In the genomic region with DNA sequence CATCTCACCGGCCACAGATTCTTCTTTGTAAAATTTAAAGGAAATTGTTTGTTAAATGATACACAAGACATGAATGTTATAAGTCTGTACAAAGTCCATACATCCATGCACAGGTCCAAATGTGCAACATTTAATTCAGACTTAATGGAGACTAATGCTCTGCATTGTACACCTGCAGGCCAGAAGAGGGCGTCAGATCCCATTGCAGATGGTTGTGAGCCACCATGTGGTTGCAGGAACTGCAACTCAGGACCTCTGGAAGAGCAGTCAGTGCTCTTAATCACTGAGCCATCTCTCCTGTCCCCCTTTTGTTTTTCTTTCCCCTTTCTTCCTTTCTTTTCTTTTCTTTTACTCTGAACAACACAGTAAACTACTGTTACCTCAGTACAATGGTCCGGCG, we compare ENCODE assay signal across 30 mouse cellular contexts. TPM values are rescaled to one million over a fixed set of nuclear protein-coding genes. Genes with fewer than 3 reads are reported as not detected.
A peak's percentile ranks its signal among the peaks of the same experiment; 100 is the strongest.
DNase-seq lines count a peak whose midpoint lies in the region; ATAC-seq and TF ChIP-seq lines count a peak whose summit lies in the region.
"Had no signal": no experiment of that assay in that cellular context is flagged by ENCODE, and none has a peak within 500 bp of the region (broad histone marks: within the 10 kb centered on the region; RNA-seq: fewer than 3 reads in every experiment).

No protein-coding gene starts in this region.

- H3K9ac ChIP-seq in hindbrain, postnatal 0 days (replicated peaks; ENCODE audit: low read length) = no peak overlapping the region
- no peak overlapping the region for H3K9ac ChIP-seq in hindbrain, embryonic 14.5 days
- no peak overlapping the region for H3K9ac ChIP-seq in liver, postnatal 0 days (replicated peaks)
- no peak overlapping the region for H3K9ac ChIP-seq in liver, embryonic 11.5 days (ENCODE audit: low read depth, low read length)
- H3K9ac ChIP-seq: hindbrain, embryonic 12.5 days; kidney, embryonic 15.5 days; limb, embryonic 15.5 days; midbrain, embryonic 15.5 days; neural tube, embryonic 12.5 days had no signal

- no peaks in the 10 kb centered on the region for H3K27me3 ChIP-seq in hindbrain, postnatal 0 days (ENCODE audit: insufficient read depth, low read length)
- no peaks in the 10 kb centered on the region for H3K27me3 ChIP-seq in hindbrain, embryonic 14.5 days (ENCODE audit: control insufficient read depth, insufficient read depth, low read length)
- no peaks in the 10 kb centered on the region for H3K27me3 ChIP-seq in liver, postnatal 0 days (ENCODE audit: insufficient read depth, low read length)
- no peaks in the 10 kb centered on the region for H3K27me3 ChIP-seq in liver, embryonic 11.5 days (replicated peaks; ENCODE audit: control insufficient read depth, insufficient read depth, low read length)
- H3K27me3 ChIP-seq in E14TG2a.4 (ENCODE audit: insufficient read depth, low read length) = peaks cover 7% of the 10 kb centered on the region
- H3K27me3 ChIP-seq: hindbrain, embryonic 12.5 days; kidney, embryonic 15.5 days; limb, embryonic 15.5 days; midbrain, embryonic 15.5 days; neural tube, embryonic 12.5 days had no signal

- H3K4me3 ChIP-seq in hindbrain, postnatal 0 days (ENCODE audit: low read length) = no peak overlapping the region
- H3K4me3 ChIP-seq in hindbrain, embryonic 14.5 days (replicated peaks; ENCODE audit: low read length) = no peak overlapping the region
- no peak overlapping the region for H3K4me3 ChIP-seq in liver, postnatal 0 days (ENCODE audit: low read depth, low read length)
- H3K4me3 ChIP-seq in liver, embryonic 11.5 days (ENCODE audit: low read depth, low read length) = no peak overlapping the region
- no peak overlapping the region for H3K4me3 ChIP-seq in E14TG2a.4 (replicated peaks; ENCODE audit: low read length)
- H3K4me3 ChIP-seq: gastrocnemius, adult 2 months; hindbrain, embryonic 12.5 days; kidney, embryonic 15.5 days; limb, embryonic 10.5 days; limb, embryonic 15.5 days; midbrain, embryonic 10.5 days; midbrain, embryonic 15.5 days; myocyte; neural tube, embryonic 12.5 days had no signal

- TF ChIP-seq EP300 in liver, postnatal 0 days (IDR thresholded peaks at IDR 0.05; ENCODE audit: low read depth) = no peak

- TF ChIP-seq CTCF in hindbrain, postnatal 0 days (IDR thresholded peaks at IDR 0.05; ENCODE audit: low read depth) = 0 out of 2 replicates have a peak, but pooled peaks have one; percentile 29
- peak; percentile 37; the same call in 1 of the 2 replicates for TF ChIP-seq CTCF in liver, postnatal 0 days (IDR thresholded peaks at IDR 0.05; ENCODE audit: low read depth)
- peak; percentile 41 for TF ChIP-seq CTCF in E14TG2a.4 (conservative IDR thresholded peaks at IDR 0.05; ENCODE audit: low read length)

- H3K9me3 ChIP-seq in hindbrain, postnatal 0 days (ENCODE audit: low read length) = no peaks in the 10 kb centered on the region
- no peaks in the 10 kb centered on the region for H3K9me3 ChIP-seq in hindbrain, embryonic 14.5 days (ENCODE audit: control insufficient read depth, low read length)
- no peaks in the 10 kb centered on the region for H3K9me3 ChIP-seq in liver, postnatal 0 days (ENCODE audit: low read length)
- no peaks in the 10 kb centered on the region for H3K9me3 ChIP-seq in liver, embryonic 11.5 days (ENCODE audit: control insufficient read depth, low read length)
- H3K9me3 ChIP-seq in E14TG2a.4 (ENCODE audit: low read length) = no peaks in the 10 kb centered on the region
- H3K9me3 ChIP-seq: hindbrain, embryonic 12.5 days; kidney, embryonic 15.5 days; limb, embryonic 10.5 days; limb, embryonic 15.5 days; midbrain, embryonic 10.5 days; midbrain, embryonic 15.5 days; neural tube, embryonic 12.5 days had no signal

- H3K4me2 ChIP-seq in hindbrain, postnatal 0 days (ENCODE audit: low read depth, low read length) = no peak overlapping the region
- no peak overlapping the region for H3K4me2 ChIP-seq in hindbrain, embryonic 14.5 days (replicated peaks)
- H3K4me2 ChIP-seq in liver, postnatal 0 days (ENCODE audit: low read depth, low read length) = no peak overlapping the region
- no peak overlapping the region for H3K4me2 ChIP-seq in liver, embryonic 11.5 days
- H3K4me2 ChIP-seq: heart, embryonic 11.5 days; hindbrain, embryonic 12.5 days; kidney, embryonic 15.5 days; limb, embryonic 15.5 days; midbrain, embryonic 15.5 days; neural tube, embryonic 12.5 days had no signal

- no peaks in the 10 kb centered on the region for H3K36me3 ChIP-seq in hindbrain, postnatal 0 days (ENCODE audit: insufficient read depth, low read length)
- no peaks in the 10 kb centered on the region for H3K36me3 ChIP-seq in hindbrain, embryonic 14.5 days (replicated peaks; ENCODE audit: control insufficient read depth, insufficient read depth)
- no peaks in the 10 kb centered on the region for H3K36me3 ChIP-seq in liver, postnatal 0 days (replicated peaks; ENCODE audit: insufficient read depth, low read length)
- no peaks in the 10 kb centered on the region for H3K36me3 ChIP-seq in liver, embryonic 11.5 days (ENCODE audit: control insufficient read depth, insufficient read depth, low read length)
- H3K36me3 ChIP-seq in E14TG2a.4 (ENCODE audit: insufficient read depth, low read length) = no peaks in the 10 kb centered on the region
- H3K36me3 ChIP-seq: hindbrain, embryonic 12.5 days; kidney, embryonic 15.5 days; limb, embryonic 10.5 days; limb, embryonic 15.5 days; midbrain, embryonic 10.5 days; midbrain, embryonic 15.5 days; neural tube, embryonic 12.5 days had no signal

- no peak for ATAC-seq in hindbrain, postnatal 0 days
- ATAC-seq in hindbrain, embryonic 14.5 days (ENCODE audit: low FRiP score) = no peak
- no peak for ATAC-seq in liver, postnatal 0 days
- no peak for ATAC-seq in liver, embryonic 11.5 days (replicated peaks; ENCODE audit: low FRiP score)
- ATAC-seq: activated CD4-positive, CD25-positive, alpha-beta regulatory T cell, adult 4 months; forebrain, embryonic 14.5 days; midbrain, embryonic 15.5 days had no signal

- 72% methylated on average over 4 of the region's 4 CpGs for WGBS in hindbrain, postnatal 0 days
- 85% methylated on average over 4 of the region's 4 CpGs for WGBS in hindbrain, embryonic 14.5 days
- 71% methylated on average over 4 of the region's 4 CpGs for WGBS in liver, postnatal 0 days (ENCODE audit: insufficient replicate concordance)
- 81% methylated on average over 4 of the region's 4 CpGs for WGBS in liver, embryonic 11.5 days

- no peak overlapping the region for H3K27ac ChIP-seq in hindbrain, postnatal 0 days
- no peak overlapping the region for H3K27ac ChIP-seq in hindbrain, embryonic 14.5 days
- no peak overlapping the region for H3K27ac ChIP-seq in liver, postnatal 0 days (ENCODE audit: low read depth)
- H3K27ac ChIP-seq in liver, embryonic 11.5 days (ENCODE audit: low read depth, low read length) = no peak overlapping the region
- H3K27ac ChIP-seq: gastrocnemius, adult 2 months; hindbrain, embryonic 12.5 days; kidney, embryonic 15.5 days; limb, embryonic 10.5 days; limb, embryonic 15.5 days; midbrain, embryonic 10.5 days; midbrain, embryonic 15.5 days; neural tube, embryonic 12.5 days had no signal

- DNase-seq in hindbrain, postnatal 0 days (ENCODE audit: low spot score) = no peak
- DNase-seq in hindbrain, embryonic 14.5 days (ENCODE audit: low spot score) = no peak
- no peak for DNase-seq in liver, postnatal 0 days
- DNase-seq in liver, embryonic 11.5 days (ENCODE audit: low spot score) = no peak
- peak; percentile 75 for DNase-seq in R1 (ENCODE audit: low read depth, low spot score)
- no peak for DNase-seq in testis, postnatal 14 days (ENCODE audit: low spot score)
- no peak for DNase-seq in MN1 (ENCODE audit: low spot score)
- DNase-seq: adrenal gland, adult 2 months; cerebellum, adult 8-10 months; cerebellum, postnatal 36 days; gastrocnemius, adult 2 months; gastrocnemius, postnatal 36 days; heart, adult 18-20 months; heart, postnatal 36 days; kidney, adult 18-20 months; kidney, postnatal 4 days; lung, postnatal 10 days; thymus, postnatal 25 days had no signal

- H3K4me1 ChIP-seq in hindbrain, postnatal 0 days (ENCODE audit: insufficient read depth, low read length) = no peaks in the 10 kb centered on the region
- no peaks in the 10 kb centered on the region for H3K4me1 ChIP-seq in hindbrain, embryonic 14.5 days (replicated peaks; ENCODE audit: control insufficient read depth, insufficient read depth, low read length)
- H3K4me1 ChIP-seq in liver, postnatal 0 days (ENCODE audit: insufficient read depth) = no peaks in the 10 kb centered on the region
- H3K4me1 ChIP-seq in liver, embryonic 11.5 days (replicated peaks; ENCODE audit: control insufficient read depth, insufficient read depth, low read length) = no peaks in the 10 kb centered on the region
- H3K4me1 ChIP-seq in E14TG2a.4 (replicated peaks; ENCODE audit: low read depth, low read length) = peaks cover 26% of the 10 kb centered on the region
- H3K4me1 ChIP-seq: hindbrain, embryonic 12.5 days; kidney, embryonic 15.5 days; limb, embryonic 15.5 days; midbrain, embryonic 10.5 days; midbrain, embryonic 15.5 days; neural tube, embryonic 12.5 days had no signal

RNA-seq across cellular contexts. Expression of gene Scaf4, which starts 33.5 kb away (rescaled TPM):
- total RNA-seq in hindbrain, postnatal 0 days (2014; rRNA removed) = 15.4 and 16.8 TPM in 2 replicates
- 16.0 and 16.8 TPM in 2 replicates for polyA plus RNA-seq in hindbrain, postnatal 0 days (2015; fragmentation: Nextera tagmentation; extraction: Ambion mirVana)
- 24.4 and 26.2 TPM in 2 replicates for polyA plus RNA-seq in hindbrain, embryonic 14.5 days (2014; fragmentation: Nextera tagmentation; extraction: Ambion mirVana)
- 6.2 TPM in 2 replicates for polyA plus RNA-seq in liver, postnatal 0 days (2015; fragmentation: Nextera tagmentation; extraction: Ambion mirVana)
- 34.7 and 38.4 TPM in 2 replicates for polyA plus RNA-seq in liver, embryonic 11.5 days (2014; fragmentation: Nextera tagmentation; extraction: Ambion mirVana)
